Mouse (Mus musculus): Measurements from ENCODE around the gene Polr2c. TPM values are rescaled to one million over a fixed set of nuclear protein-coding genes. Genes with fewer than 3 reads are reported as not detected.

Gene Polr2c
- polyA plus RNA-seq, 1 experiment from 2014 or later, result 161 TPM

Other genes starting within 250 kb of the Polr2c start
- 172 and 173 TPM in 2 replicates for gene Arl2bp, start 190.8 kb upstream of the Polr2c start, polyA plus RNA-seq (2016; fragmentation: Nextera tagmentation; extraction: Ambion mirVana)
- gene Pllp, start 161.2 kb upstream of the Polr2c start, polyA plus RNA-seq (2016; fragmentation: Nextera tagmentation; extraction: Ambion mirVana), result 0.40 and 0.42 TPM in 2 replicates
- not detected in 2 replicates for gene Ccl22, start 111.9 kb upstream of the Polr2c start, polyA plus RNA-seq (2016; fragmentation: Nextera tagmentation; extraction: Ambion mirVana)
- 5.3 and 7.5 TPM in 2 replicates for gene Cx3cl1, start 85.4 kb upstream of the Polr2c start, polyA plus RNA-seq (2016; fragmentation: Nextera tagmentation; extraction: Ambion mirVana)
- gene Ccl17, start 47.0 kb upstream of the Polr2c start, polyA plus RNA-seq (2016; fragmentation: Nextera tagmentation; extraction: Ambion mirVana), result not detected in 2 replicates
- gene Coq9, start 19.1 kb upstream of the Polr2c start, polyA plus RNA-seq (2016; fragmentation: Nextera tagmentation; extraction: Ambion mirVana), result 61.8 and 64.4 TPM in 2 replicates
- gene Ciapin1, start 19.1 kb upstream of the Polr2c start, polyA plus RNA-seq (2016; fragmentation: Nextera tagmentation; extraction: Ambion mirVana), result 145 and 156 TPM in 2 replicates
- 18.9 and 20.0 TPM in 2 replicates for gene Dok4, start 18.9 kb downstream of the Polr2c start, polyA plus RNA-seq (2016; fragmentation: Nextera tagmentation; extraction: Ambion mirVana)
- gene Ccdc102a, start 60.6 kb downstream of the Polr2c start, polyA plus RNA-seq (2016; fragmentation: Nextera tagmentation; extraction: Ambion mirVana), result 48.5 and 52.6 TPM in 2 replicates
- gene Adgrg5, start 66.2 kb downstream of the Polr2c start, polyA plus RNA-seq (2016; fragmentation: Nextera tagmentation; extraction: Ambion mirVana), result 0.23 TPM in 1 of 2 replicates, not detected in the other
- gene Adgrg1, start 117.3 kb downstream of the Polr2c start, polyA plus RNA-seq (2016; fragmentation: Nextera tagmentation; extraction: Ambion mirVana), result 7.0 and 7.1 TPM in 2 replicates
- 2.2 and 2.7 TPM in 2 replicates for gene Adgrg3, start 160.2 kb downstream of the Polr2c start, polyA plus RNA-seq (2016; fragmentation: Nextera tagmentation; extraction: Ambion mirVana)
- gene Drc7, start 197.7 kb downstream of the Polr2c start, polyA plus RNA-seq (2016; fragmentation: Nextera tagmentation; extraction: Ambion mirVana), result 0.23 TPM in 1 of 2 replicates, not detected in the other
- gene Katnb1, start 223.7 kb downstream of the Polr2c start, polyA plus RNA-seq (2016; fragmentation: Nextera tagmentation; extraction: Ambion mirVana), result 26.7 and 27.6 TPM in 2 replicates